Mouse (Mus musculus) cortical plate, adult 2 months (tissue): Measurements from ENCODE around the gene Smim1.

Experiments
- CTCF ChIP-seq: fragments of 200-500 bp; IDR thresholded peaks from 2 replicates; pipeline ENCODE4 v1.5.1; 2011; ENCODE audit warnings: mild to moderate bottlenecking, control low read depth, low read length; ENCODE audit not compliant: insufficient read depth; ENCODE audit errors: extremely low read depth
- POLR2A ChIP-seq: fragments of 200-500 bp; IDR thresholded peaks from 2 replicates; pipeline ENCODE4 v1.6.1; 2011; ENCODE audit warnings: mild to moderate bottlenecking, low read length, control low read depth; ENCODE audit not compliant: insufficient read depth; ENCODE audit errors: extremely low read depth

DNA sequence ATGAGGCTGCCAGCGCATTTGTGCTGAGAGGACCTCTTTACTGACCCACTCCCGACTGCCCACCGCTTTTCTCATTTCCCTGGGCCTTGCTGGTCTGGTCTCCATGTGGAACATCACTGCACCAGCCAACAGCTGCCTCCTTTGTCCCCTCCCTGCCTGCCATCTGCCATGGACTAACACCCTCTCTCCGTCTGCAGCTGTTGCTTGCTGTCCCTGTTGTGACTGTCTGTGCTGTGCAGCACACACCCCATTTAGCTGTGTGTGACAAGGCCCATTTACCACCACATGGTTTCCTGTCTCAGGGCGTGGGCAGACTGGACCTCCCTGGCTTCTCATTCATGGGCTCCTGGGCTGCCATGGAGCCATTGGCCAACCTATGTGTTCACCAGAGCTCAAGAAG, 20.5 kb downstream of the Smim1 start:
- TF ChIP-seq CTCF (no peak), POLR2A (no peak)
